Mouse (Mus musculus) erythroblast, embryonic 14.5 days (primary cell): ENCODE measurements around the gene Il17rb. TPM values are rescaled to one million over a fixed set of nuclear protein-coding genes. Genes with fewer than 3 reads are reported as not detected.

Experiments
- H3K27me3 ChIP-seq: 2 replicates; pipeline ENCODE4 v1.6.1; 2012; ENCODE audit warnings: inconsistent platforms; ENCODE audit not compliant: control insufficient read depth
- H3K36me3 ChIP-seq: 2 replicates; pipeline ENCODE4 v1.6.1; 2012; ENCODE audit warnings: mild to moderate bottlenecking, inconsistent platforms; ENCODE audit not compliant: control insufficient read depth
- H3K4me1 ChIP-seq: 2 replicates; pipeline ENCODE4 v1.6.1; 2012; ENCODE audit warnings: inconsistent platforms; ENCODE audit not compliant: control insufficient read depth
- H3K4me3 ChIP-seq: replicated peaks from 2 replicates; pipeline ENCODE3; 2012; ENCODE audit warnings: moderate library complexity, mild to moderate bottlenecking, inconsistent platforms
- H3K9me3 ChIP-seq: 2 replicates; pipeline ENCODE4 v1.6.1; 2012; ENCODE audit warnings: low read length, inconsistent platforms, mixed read lengths; ENCODE audit not compliant: control insufficient read depth
- GATA1 ChIP-seq: IDR thresholded peaks from 2 replicates; pipeline ENCODE4 v1.6.1; 2012; ENCODE audit warnings: low read length, inconsistent platforms, mixed read lengths
- TAL1 ChIP-seq: IDR thresholded peaks from 3 replicates; pipeline ENCODE4 v1.6.1; 2012; ENCODE audit warnings: low read length, inconsistent platforms, mixed read lengths
- polyA plus RNA-seq: library from polyadenylated mRNA; stranded (reverse); fragments of >175 nt; gene quantifications from 2 replicates; pipeline ENCODE4 v1.2.3, GENCODE M21; 2012

Il17rb gene
- polyA plus RNA-seq, 1 experiment = not detected

- Histone ChIP-seq H3K27me3 (no peaks in the 10 kb centered on the region), H3K9me3 (no peaks in the 10 kb centered on the region), H3K4me1 (no peaks in the 10 kb centered on the region), H3K36me3 (no peaks in the 10 kb centered on the region), H3K4me3 (no peak overlapping the region)
- TF ChIP-seq TAL1 (no peak), GATA1 (no peak)
These were observed 9.7 kb upstream of the Il17rb start for GRCm38 (mm10) chr14:30018463-30018801.

- TF ChIP-seq TAL1 (no peak), GATA1 (no peak)
- Histone ChIP-seq H3K9me3 (no peaks in the 10 kb centered on the region), H3K4me1 (no peaks in the 10 kb centered on the region), H3K27me3 (no peaks in the 10 kb centered on the region), H3K4me3 (no peak overlapping the region), H3K36me3 (no peaks in the 10 kb centered on the region)
These were observed 9.2 kb upstream of the Il17rb start for GRCm38 (mm10) chr14:30017794-30018462.

- Histone ChIP-seq H3K9me3 (no peaks in the 10 kb centered on the region), H3K4me1 (no peaks in the 10 kb centered on the region), H3K36me3 (no peaks in the 10 kb centered on the region), H3K4me3 (no peak overlapping the region), H3K27me3 (no peaks in the 10 kb centered on the region)
- TF ChIP-seq GATA1 (no peak), TAL1 (no peak)
These were observed 8.0 kb upstream of the Il17rb start for GRCm38 (mm10) chr14:30016666-30017065.

- no peak overlapping the region for H3K4me3 ChIP-seq
- H3K27me3 ChIP-seq = peaks cover 4% of the 10 kb centered on the region
- no peaks in the 10 kb centered on the region for H3K36me3 ChIP-seq
- no peaks in the 10 kb centered on the region for H3K9me3 ChIP-seq
- TF ChIP-seq TAL1 (no peak), GATA1 (no peak)
- no peaks in the 10 kb centered on the region for H3K4me1 ChIP-seq
These were observed 6.3 kb upstream of the Il17rb start for GRCm38 (mm10) chr14:30015008-30015407.

- H3K9me3 ChIP-seq = no peaks in the 10 kb centered on the region
- H3K27me3 ChIP-seq = peaks cover 9% of the 10 kb centered on the region
- no peaks in the 10 kb centered on the region for H3K36me3 ChIP-seq
- no peak overlapping the region for H3K4me3 ChIP-seq
- no peak for TF ChIP-seq GATA1
- TF ChIP-seq TAL1 = no peak
- H3K4me1 ChIP-seq = no peaks in the 10 kb centered on the region
These were observed 5.8 kb upstream of the Il17rb start for GRCm38 (mm10) chr14:30014487-30014886.

- Histone ChIP-seq H3K4me3 (no peak overlapping the region), H3K36me3 (no peaks in the 10 kb centered on the region), H3K9me3 (no peaks in the 10 kb centered on the region), H3K27me3 (peaks cover 27% of the 10 kb centered on the region), H3K4me1 (no peaks in the 10 kb centered on the region)
- TF ChIP-seq TAL1 (no peak), GATA1 (no peak)
These were observed 3.3 kb upstream of the Il17rb start for GRCm38 (mm10) chr14:30011886-30012560.

- H3K4me3 ChIP-seq = no peak overlapping the region
- TF ChIP-seq GATA1 = no peak
- no peak for TF ChIP-seq TAL1
- peaks cover 27% of the 10 kb centered on the region for H3K27me3 ChIP-seq
- H3K36me3 ChIP-seq = no peaks in the 10 kb centered on the region
- H3K9me3 ChIP-seq = no peaks in the 10 kb centered on the region
- no peaks in the 10 kb centered on the region for H3K4me1 ChIP-seq
These were observed 1.3 kb upstream of the Il17rb start for GRCm38 (mm10) chr14:30009864-30010560.

GRCm38 (mm10) chr14:29999475-29999811 lies 9.3 kb downstream of the Il17rb start:
- no peak overlapping the region for H3K4me3 ChIP-seq
- no peaks in the 10 kb centered on the region for H3K4me1 ChIP-seq
- no peaks in the 10 kb centered on the region for H3K27me3 ChIP-seq
- H3K9me3 ChIP-seq = no peaks in the 10 kb centered on the region
- H3K36me3 ChIP-seq = peaks cover 33% of the 10 kb centered on the region
- TF ChIP-seq TAL1 (no peak), GATA1 (no peak)

GRCm38 (mm10) chr14:29998747-29999474 lies 9.8 kb downstream of the Il17rb start:
- peaks cover 38% of the 10 kb centered on the region for H3K36me3 ChIP-seq
- H3K27me3 ChIP-seq = no peaks in the 10 kb centered on the region
- TF ChIP-seq GATA1 (no peak), TAL1 (no peak)
- no peak overlapping the region for H3K4me3 ChIP-seq
- no peaks in the 10 kb centered on the region for H3K9me3 ChIP-seq
- no peaks in the 10 kb centered on the region for H3K4me1 ChIP-seq
